Mouse (Mus musculus): ENCODE data around the gene S1pr1.

Gene S1pr1

GRCm38 (mm10) chr3:115714671-115715651 lies at the start of gene S1pr1:
Gene S1pr1, minus strand, starts transcription at chr3:115715072.
- peak; percentile 85 for DNase-seq (ENCODE audit: low spot score)

- DNase-seq (ENCODE audit: low spot score) = peak; percentile 85
Measured at GRCm38 (mm10) chr3:115763292-115763691, 48.4 kb upstream of the S1pr1 start.

- DNase-seq (ENCODE audit: low spot score) = no peak
Measured at GRCm38 (mm10) chr3:115762841-115763240, 48.0 kb upstream of the S1pr1 start.

GRCm38 (mm10) chr3:115759659-115760058 lies 44.8 kb upstream of the S1pr1 start:
- no peak for DNase-seq (ENCODE audit: low spot score)

- DNase-seq (ENCODE audit: low spot score) = peak; percentile 40
Measured at GRCm38 (mm10) chr3:115758455-115758912, 43.6 kb upstream of the S1pr1 start.

- peak; percentile 26 for DNase-seq (ENCODE audit: low spot score)
Measured at GRCm38 (mm10) chr3:115754466-115754865, 39.6 kb upstream of the S1pr1 start.

- no peak for DNase-seq (ENCODE audit: low spot score)
Measured at GRCm38 (mm10) chr3:115750369-115750768, 35.5 kb upstream of the S1pr1 start.

- peak; percentile 67 for DNase-seq (ENCODE audit: low spot score)
Measured at GRCm38 (mm10) chr3:115748289-115748989, 33.6 kb upstream of the S1pr1 start.

- DNase-seq (ENCODE audit: low spot score) = no peak
Measured at GRCm38 (mm10) chr3:115746511-115746910, 31.6 kb upstream of the S1pr1 start.

GRCm38 (mm10) chr3:115745088-115745487 lies 30.2 kb upstream of the S1pr1 start:
- no peak for DNase-seq (ENCODE audit: low spot score)

- DNase-seq (ENCODE audit: low spot score) = no peak
Measured at GRCm38 (mm10) chr3:115738524-115738923, 23.7 kb upstream of the S1pr1 start.

- no peak for DNase-seq (ENCODE audit: low spot score)
Measured at GRCm38 (mm10) chr3:115737785-115738318, 23.0 kb upstream of the S1pr1 start.

GRCm38 (mm10) chr3:115735540-115735939 lies 20.7 kb upstream of the S1pr1 start:
- DNase-seq (ENCODE audit: low spot score) = no peak

- DNase-seq (ENCODE audit: low spot score) = no peak
Measured at GRCm38 (mm10) chr3:115734841-115735240, 20.0 kb upstream of the S1pr1 start.

GRCm38 (mm10) chr3:115730336-115730735 lies 15.5 kb upstream of the S1pr1 start:
- DNase-seq (ENCODE audit: low spot score) = no peak

GRCm38 (mm10) chr3:115729187-115729586 lies 14.3 kb upstream of the S1pr1 start:
- no peak for DNase-seq (ENCODE audit: low spot score)

- DNase-seq (ENCODE audit: low spot score) = no peak
Measured at GRCm38 (mm10) chr3:115728211-115728610, 13.3 kb upstream of the S1pr1 start.

- no peak for DNase-seq (ENCODE audit: low spot score)
Measured at GRCm38 (mm10) chr3:115718886-115719285, 4.0 kb upstream of the S1pr1 start.

GRCm38 (mm10) chr3:115715900-115716515 lies 1.1 kb upstream of the S1pr1 start:
- DNase-seq (ENCODE audit: low spot score) = no peak

GRCm38 (mm10) chr3:115714049-115714435 lies 830 bp downstream of the S1pr1 start:
- DNase-seq (ENCODE audit: low spot score) = no peak

GRCm38 (mm10) chr3:115713417-115714048 lies 1.3 kb downstream of the S1pr1 start:
- no peak for DNase-seq (ENCODE audit: low spot score)

- peak; percentile 70 for DNase-seq (ENCODE audit: low spot score)
Measured at GRCm38 (mm10) chr3:115712808-115713200, 2.1 kb downstream of the S1pr1 start.

Data from yolk sac, embryonic 10.5 days (tissue).